Mouse (Mus musculus) testis, postnatal 14 days (tissue): ENCODE data around the gene Sgta.
"Not testable (repeated sequence)": the region's sequence is repeated elsewhere in the genome, so short reads cannot be mapped to it uniquely, and the experiment has no call there.

Source experiments
- DNase-seq: peaks from one replicate; pipeline ENCODE4 v3.0.0; 2021; ENCODE audit warnings: low spot score

Sgta gene

GRCm38 (mm10) chr10:81059603-81060543, at the start of gene Sgta:
Gene Sgta, minus strand, starts transcription at chr10:81060181.
- peak; percentile 99 for DNase-seq

- DNase-seq = peak; percentile 94
Observed at GRCm38 (mm10) chr10:81106113-81106721, 46.2 kb upstream of the Sgta start.

- peak; percentile 97 for DNase-seq
Observed at GRCm38 (mm10) chr10:81105565-81106112, 45.7 kb upstream of the Sgta start, which contains the start of gene Map2k2. Gene Map2k2, plus strand, starts transcription at chr10:81105915.

GRCm38 (mm10) chr10:81094931-81095678, 35.1 kb upstream of the Sgta start:
- DNase-seq = no peak

- no peak for DNase-seq
Observed at GRCm38 (mm10) chr10:81092465-81093250, 32.7 kb upstream of the Sgta start.

- DNase-seq = no peak
Observed at GRCm38 (mm10) chr10:81090621-81091020, 30.6 kb upstream of the Sgta start.

GRCm38 (mm10) chr10:81089216-81089615, 29.2 kb upstream of the Sgta start:
- DNase-seq = no peak

GRCm38 (mm10) chr10:81087021-81087420, 27.0 kb upstream of the Sgta start:
- no peak for DNase-seq

GRCm38 (mm10) chr10:81082168-81082960, 22.4 kb upstream of the Sgta start:
- DNase-seq = no peak

GRCm38 (mm10) chr10:81080008-81080655, 20.2 kb upstream of the Sgta start:
- no peak for DNase-seq

- DNase-seq = no peak
Observed at GRCm38 (mm10) chr10:81077916-81078315, 17.9 kb upstream of the Sgta start.

GRCm38 (mm10) chr10:81076356-81076755, 16.4 kb upstream of the Sgta start:
- no peak for DNase-seq

- DNase-seq = no peak
Observed at GRCm38 (mm10) chr10:81075734-81076133, 15.8 kb upstream of the Sgta start.

GRCm38 (mm10) chr10:81073464-81073863, 13.5 kb upstream of the Sgta start:
- no peak for DNase-seq

GRCm38 (mm10) chr10:81072290-81072689, 12.3 kb upstream of the Sgta start:
- no peak for DNase-seq

- peak; percentile 98 for DNase-seq
Observed at GRCm38 (mm10) chr10:81069836-81070235, 9.9 kb upstream of the Sgta start, which contains the start of gene Thop1. Gene Thop1, plus strand, starts transcription at chr10:81070035.

- DNase-seq = no peak
Observed at GRCm38 (mm10) chr10:81068706-81069105, 8.7 kb upstream of the Sgta start.

GRCm38 (mm10) chr10:81064519-81064918, 4.5 kb upstream of the Sgta start:
- DNase-seq = not testable (repeated sequence)

- DNase-seq = no peak
Observed at GRCm38 (mm10) chr10:81062710-81063109, 2.7 kb upstream of the Sgta start.

GRCm38 (mm10) chr10:81058896-81059295, 1.1 kb downstream of the Sgta start:
- no peak for DNase-seq
